Mouse (Mus musculus) ES-Bruce4 (cell line): ENCODE measurements at regions not wholly inside any gene's neighbourhood (a gene's known extent, or its start where the extent isn't known, plus 50 kb on each side); places are given as distances from the start of the nearest gene placed in this dataset.
"Not testable (repeated sequence)": the region's sequence is repeated elsewhere in the genome, so short reads cannot be mapped to it uniquely, and the experiment has no call there.

Experiments used
- CTCF ChIP-seq: IDR thresholded peaks from one replicate; pipeline ENCODE4 v1.8.1; 2011; ENCODE audit warnings: low read depth, low read length
- EP300 ChIP-seq: IDR thresholded peaks from 2 replicates; pipeline ENCODE4 v1.6.1; 2011; ENCODE audit warnings: low read depth, low read length; ENCODE audit not compliant: insufficient read depth
- POLR2A ChIP-seq: IDR thresholded peaks from one replicate; pipeline ENCODE4 v1.8.1; 2011; ENCODE audit warnings: low read length; ENCODE audit not compliant: insufficient read depth

GRCm38 (mm10) chr11:92178393-92178792 is 601.0 kb upstream of the Kif2b start:
- TF ChIP-seq CTCF, POLR2A, EP300: not testable (repeated sequence)
